Mouse (Mus musculus): Measurements from ENCODE around the gene Tmem151b.

Gene Tmem151b

GRCm38 (mm10) chr17:45545278-45545961 lies 4.1 kb downstream of the Tmem151b start:
- no peak for DNase-seq (ENCODE audit: low spot score in 2 of 2)

GRCm38 (mm10) chr17:45544873-45545277 lies 4.6 kb downstream of the Tmem151b start:
- DNase-seq (ENCODE audit: low spot score in 2 of 2) = no peak

- no peak for DNase-seq (ENCODE audit: low spot score in 2 of 2)
Measured at GRCm38 (mm10) chr17:45544001-45544872, 5.2 kb downstream of the Tmem151b start.

- DNase-seq (ENCODE audit: low spot score in 2 of 2) = no peak
Measured at GRCm38 (mm10) chr17:45543115-45543514, 6.4 kb downstream of the Tmem151b start.

GRCm38 (mm10) chr17:45542705-45543104 lies 6.8 kb downstream of the Tmem151b start:
- DNase-seq (ENCODE audit: low spot score in 2 of 2) = no peak

- no peak for DNase-seq (ENCODE audit: low spot score in 2 of 2)
Measured at GRCm38 (mm10) chr17:45542129-45542528, 7.3 kb downstream of the Tmem151b start.

GRCm38 (mm10) chr17:45539664-45540063 lies 9.8 kb downstream of the Tmem151b start:
- no peak for DNase-seq (ENCODE audit: low spot score in 2 of 2)

GRCm38 (mm10) chr17:45538394-45538793 lies 11.1 kb downstream of the Tmem151b start:
- DNase-seq (ENCODE audit: low spot score in 2 of 2) = no peak

GRCm38 (mm10) chr17:45536264-45536663 lies 13.2 kb downstream of the Tmem151b start:
- no peak for DNase-seq (ENCODE audit: low spot score in 2 of 2)

GRCm38 (mm10) chr17:45532896-45533295 lies 16.6 kb downstream of the Tmem151b start:
- no peak for DNase-seq (ENCODE audit: low spot score in 2 of 2)

GRCm38 (mm10) chr17:45530346-45530782 lies 19.1 kb downstream of the Tmem151b start:
- no peak for DNase-seq (ENCODE audit: low spot score in 2 of 2)

- DNase-seq (ENCODE audit: low spot score in 2 of 2) = no peak
Measured at GRCm38 (mm10) chr17:45526571-45526970, 22.9 kb downstream of the Tmem151b start.

- no peak for DNase-seq (ENCODE audit: low spot score in 2 of 2)
Measured at GRCm38 (mm10) chr17:45524961-45525360, 24.5 kb downstream of the Tmem151b start.

GRCm38 (mm10) chr17:45523263-45523662 lies 26.2 kb downstream of the Tmem151b start, which contains the start of gene Tcte1:
Gene Tcte1 (plus strand): TSS chr17:45523434.
- DNase-seq (ENCODE audit: low spot score in 2 of 2) = no peak

- DNase-seq (ENCODE audit: low spot score in 2 of 2) = no peak
Measured at GRCm38 (mm10) chr17:45520136-45520535, 29.3 kb downstream of the Tmem151b start.

GRCm38 (mm10) chr17:45518766-45519475 lies 30.6 kb downstream of the Tmem151b start:
- DNase-seq (ENCODE audit: low spot score in 2 of 2) = no peak

GRCm38 (mm10) chr17:45517549-45518215 lies 31.8 kb downstream of the Tmem151b start:
- DNase-seq (ENCODE audit: low spot score in 2 of 2) = no peak

- DNase-seq (ENCODE audit: low spot score in 2 of 2) = no peak
Measured at GRCm38 (mm10) chr17:45517135-45517534, 32.3 kb downstream of the Tmem151b start.

- DNase-seq (ENCODE audit: low spot score in 2 of 2) = peak; percentile 51 to 57
Measured at GRCm38 (mm10) chr17:45516488-45516887, 33.0 kb downstream of the Tmem151b start.

GRCm38 (mm10) chr17:45515806-45516205 lies 33.7 kb downstream of the Tmem151b start:
- DNase-seq (ENCODE audit: low spot score in 2 of 2) = no peak

GRCm38 (mm10) chr17:45515204-45515726 lies 34.2 kb downstream of the Tmem151b start:
- no peak for DNase-seq (ENCODE audit: low spot score in 2 of 2)

Measured in urinary bladder, postnatal 36 days (tissue).